Mouse (Mus musculus) bone marrow, adult 2 months (tissue): ENCODE data around the gene Tmem38b.

ENCODE experiments used
- CTCF ChIP-seq: fragments of 200-500 bp; IDR thresholded peaks from 2 replicates; pipeline ENCODE4 v1.5.1; 2011; ENCODE audit warnings: low read length, control low read depth; ENCODE audit not compliant: control insufficient read depth, insufficient read depth
- POLR2A ChIP-seq: fragments of 200-500 bp; IDR thresholded peaks from 2 replicates; pipeline ENCODE4 v1.6.1; 2011; ENCODE audit warnings: low read depth, mild to moderate bottlenecking, control low read depth, low read length, borderline replicate concordance; ENCODE audit not compliant: control insufficient read depth

DNA sequence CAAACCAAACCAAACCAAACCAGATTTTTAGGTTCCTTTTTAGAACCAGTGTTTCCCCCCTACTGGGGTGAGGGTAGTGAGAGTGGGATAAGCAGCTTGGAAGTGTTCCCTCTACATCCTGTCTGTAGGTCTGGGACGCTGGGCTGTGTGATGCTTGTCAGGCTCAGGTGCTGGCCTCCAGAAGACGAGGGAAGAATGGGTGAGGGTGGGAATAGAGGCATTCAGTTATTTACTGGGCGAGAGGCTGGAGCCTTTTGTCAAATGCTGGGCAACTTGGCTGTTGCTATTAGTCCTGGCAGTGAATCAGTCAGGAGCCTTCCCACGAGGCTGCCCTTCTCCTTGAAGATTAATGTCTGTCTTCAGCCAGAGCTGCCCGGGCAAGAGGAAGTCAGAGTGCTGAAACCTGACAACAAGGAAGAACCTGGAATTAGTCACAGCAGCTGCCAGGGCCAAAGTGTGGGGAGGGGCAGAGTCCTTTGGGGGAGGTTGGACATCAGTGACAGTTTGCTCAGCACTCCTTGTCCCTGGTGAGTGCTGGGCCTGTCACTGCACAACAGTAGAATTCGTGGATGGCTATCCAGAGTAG is 74.6 kb downstream of the Tmem38b start:
- TF ChIP-seq CTCF (no peak), POLR2A (no peak)
